Mouse (Mus musculus): ENCODE results near the gene Osmr.

Osmr gene

DNA sequence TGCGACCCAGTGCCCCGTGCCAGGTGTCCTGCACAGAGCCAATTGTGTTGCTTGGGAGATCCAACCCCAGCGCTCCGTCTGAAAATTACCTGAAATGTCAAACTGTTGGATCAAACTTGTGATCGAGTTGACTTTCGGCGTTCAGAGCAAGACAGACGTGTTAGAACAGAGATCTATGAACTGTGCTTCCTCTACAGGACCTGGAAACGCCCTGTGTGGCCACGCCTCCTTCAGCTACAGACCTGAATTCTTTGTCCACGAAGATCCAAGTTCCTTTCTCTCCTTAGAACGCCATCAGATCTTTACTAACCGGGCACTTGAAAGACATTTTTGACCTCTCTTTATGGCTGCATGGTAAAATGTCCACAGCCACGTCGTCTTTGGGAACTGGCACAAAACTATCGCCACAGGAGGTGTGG is at the start of gene Osmr:
TSS of gene Osmr (minus strand) at position 369 of the 419 bp plus-strand sequence.
- ATAC-seq (ENCODE audit: insufficient number of reproducible peaks, low FRiP score, low TSS enrichment) = no peak

DNA sequence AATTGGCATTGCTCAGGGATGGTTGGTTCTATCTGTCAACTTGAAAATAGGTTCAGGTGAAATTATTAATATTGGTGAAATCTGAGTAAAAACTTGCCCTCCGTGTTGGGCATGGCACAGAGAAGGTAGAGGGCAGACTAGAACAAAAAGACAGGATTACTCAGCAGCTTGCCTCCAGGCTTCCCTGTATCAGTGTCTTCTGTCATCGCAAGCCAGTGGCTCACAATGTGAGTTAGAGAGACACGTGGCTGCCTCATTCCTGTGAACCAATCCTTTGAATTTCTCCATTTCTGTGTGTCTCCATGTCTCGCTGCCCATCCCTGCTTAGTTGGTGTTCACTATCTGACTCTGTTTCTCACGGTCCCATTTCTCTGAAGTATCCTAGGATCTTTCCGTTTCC is 44.6 kb upstream of the Osmr start:
- no peak for ATAC-seq (ENCODE audit: insufficient number of reproducible peaks, low FRiP score, low TSS enrichment)

DNA sequence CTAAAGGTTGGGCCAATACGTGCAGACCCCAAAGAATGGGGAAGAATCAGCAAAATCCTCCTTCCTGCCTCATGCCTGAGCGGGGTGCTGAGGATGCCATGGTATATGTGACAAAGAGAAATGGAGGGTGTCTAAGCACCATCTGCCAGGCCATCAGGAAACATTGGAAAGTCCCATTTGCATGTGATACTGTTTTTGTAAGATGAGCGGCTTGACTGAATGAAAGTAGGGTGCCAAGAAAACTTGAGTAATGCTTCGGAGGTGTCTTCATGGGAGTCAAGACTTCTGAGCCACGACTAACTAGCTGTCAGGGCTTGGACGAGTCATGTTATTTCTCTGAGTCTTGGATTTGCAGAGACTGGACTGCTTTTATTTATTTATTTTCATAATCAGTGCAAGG is 39.4 kb upstream of the Osmr start:
- ATAC-seq (ENCODE audit: insufficient number of reproducible peaks, low FRiP score, low TSS enrichment) = no peak

- ATAC-seq (ENCODE audit: insufficient number of reproducible peaks, low FRiP score, low TSS enrichment) = peak; percentile 94
Observed at GRCm38 (mm10) chr15:6909669-6910068, 34.9 kb upstream of the Osmr start.

DNA sequence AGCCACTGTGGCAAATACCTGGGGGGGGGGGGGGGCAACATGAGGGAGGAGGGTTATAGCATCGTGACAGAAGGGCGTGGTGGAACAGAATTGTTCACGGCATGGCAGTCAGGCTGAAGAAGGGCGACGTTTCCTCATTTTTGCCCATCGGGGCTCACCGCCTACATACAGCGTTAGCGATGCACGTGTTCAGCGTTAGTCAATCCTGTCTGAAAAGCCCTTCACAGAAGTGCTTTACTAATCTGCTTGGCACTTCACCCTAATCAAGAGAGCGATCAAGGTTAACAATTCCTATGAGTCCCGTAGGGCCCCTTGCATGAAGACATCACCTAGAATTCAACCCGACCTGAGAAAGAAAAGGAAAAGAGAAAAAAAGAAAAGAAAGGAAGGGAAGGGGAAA is 34.3 kb upstream of the Osmr start:
- no peak for ATAC-seq (ENCODE audit: insufficient number of reproducible peaks, low FRiP score, low TSS enrichment)

- no peak for ATAC-seq (ENCODE audit: insufficient number of reproducible peaks, low FRiP score, low TSS enrichment)
Observed at GRCm38 (mm10) chr15:6908601-6909000, 33.8 kb upstream of the Osmr start.

GRCm38 (mm10) chr15:6906260-6907047 is 31.7 kb upstream of the Osmr start:
- ATAC-seq (ENCODE audit: insufficient number of reproducible peaks, low FRiP score, low TSS enrichment) = no peak

DNA sequence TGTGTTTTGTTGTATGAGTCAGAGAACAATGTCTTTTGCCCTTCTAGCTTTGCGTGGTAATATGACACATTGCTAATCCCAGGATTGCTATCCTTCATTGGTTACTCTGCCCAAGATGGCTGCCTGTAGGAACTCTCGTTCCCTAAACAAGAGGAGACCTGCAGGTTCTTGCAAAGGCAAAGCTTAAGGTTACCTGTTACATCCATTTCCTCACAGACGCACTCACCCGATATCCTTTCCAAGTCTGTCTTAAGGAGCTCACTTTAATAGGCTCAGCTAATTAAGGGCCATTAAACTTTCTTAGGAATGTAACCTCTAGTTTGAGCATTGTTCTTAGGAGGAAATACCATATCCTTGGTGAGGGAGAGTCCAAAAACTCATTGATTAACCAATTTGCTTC is 31.0 kb upstream of the Osmr start:
- ATAC-seq (ENCODE audit: insufficient number of reproducible peaks, low FRiP score, low TSS enrichment) = no peak

- no peak for ATAC-seq (ENCODE audit: insufficient number of reproducible peaks, low FRiP score, low TSS enrichment)
Observed at GRCm38 (mm10) chr15:6903286-6903975, 28.7 kb upstream of the Osmr start.

- ATAC-seq (ENCODE audit: insufficient number of reproducible peaks, low FRiP score, low TSS enrichment) = no peak
Observed at GRCm38 (mm10) chr15:6901982-6902639, 27.3 kb upstream of the Osmr start.

DNA sequence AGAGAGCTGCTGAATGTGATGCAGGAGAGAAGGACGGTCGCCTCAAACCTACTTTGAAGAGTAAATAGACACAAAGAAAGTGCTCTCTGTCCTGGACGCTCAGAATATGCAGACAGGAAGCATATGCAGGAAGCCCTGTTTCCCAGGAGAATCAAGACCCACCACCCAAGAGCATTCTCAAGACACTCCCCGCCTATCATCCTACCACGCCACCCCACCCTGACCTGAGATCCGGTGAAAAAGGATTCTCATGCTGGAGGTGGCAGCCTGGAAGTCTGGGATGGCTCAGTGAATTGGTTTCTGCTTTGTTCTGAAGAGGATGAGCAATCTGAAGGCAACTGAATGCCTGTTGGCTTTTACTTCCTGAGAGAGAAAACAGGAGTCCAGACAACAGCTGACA is 26.5 kb upstream of the Osmr start:
- no peak for ATAC-seq (ENCODE audit: insufficient number of reproducible peaks, low FRiP score, low TSS enrichment)

DNA sequence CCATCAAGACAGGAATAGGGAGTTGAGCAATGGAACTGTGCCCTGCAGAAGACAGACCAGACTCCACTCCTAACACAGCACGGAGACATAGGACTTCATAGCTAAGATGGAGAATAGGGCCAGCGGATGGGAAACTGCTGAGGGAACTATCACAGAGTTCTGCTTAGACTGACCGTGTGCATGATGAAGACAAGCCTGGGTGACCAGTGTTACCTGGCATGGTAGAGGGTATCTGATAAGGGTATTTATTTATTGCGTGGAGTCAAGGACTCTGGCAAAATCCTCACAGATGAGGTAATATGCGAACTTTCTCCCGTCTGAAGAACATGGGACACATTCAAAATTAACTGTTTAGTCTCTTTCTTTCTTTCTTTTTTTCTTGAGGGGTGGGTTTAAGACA is 9.5 kb upstream of the Osmr start:
- no peak for ATAC-seq (ENCODE audit: insufficient number of reproducible peaks, low FRiP score, low TSS enrichment)

GRCm38 (mm10) chr15:6883816-6884215 is 9.0 kb upstream of the Osmr start:
- 0 out of 2 replicates have a peak, but pooled peaks have one; percentile 43 for ATAC-seq (ENCODE audit: insufficient number of reproducible peaks, low FRiP score, low TSS enrichment)

DNA sequence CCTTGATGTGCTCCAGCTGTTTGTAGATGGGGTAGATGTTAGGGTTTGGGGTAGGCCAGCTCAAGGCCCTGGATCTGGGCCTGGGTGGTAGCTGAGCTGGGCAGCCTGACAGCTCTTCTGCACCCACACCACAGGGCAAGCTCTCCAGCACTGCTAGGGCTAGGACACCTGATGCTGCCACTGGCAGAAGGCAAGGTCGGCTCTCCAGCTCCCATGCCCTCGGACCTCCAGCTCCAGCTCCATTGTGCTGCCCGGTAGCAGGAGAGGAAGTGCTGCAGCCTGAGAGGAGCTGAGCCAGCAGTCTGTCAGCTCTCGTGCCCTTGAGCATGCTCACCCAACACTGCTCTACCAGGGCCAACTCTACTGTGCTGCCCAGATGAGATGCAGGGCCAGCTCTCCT is 8.3 kb upstream of the Osmr start:
- peak; percentile 37; the same call in 1 of the 2 replicates for ATAC-seq (ENCODE audit: insufficient number of reproducible peaks, low FRiP score, low TSS enrichment)

- ATAC-seq (ENCODE audit: insufficient number of reproducible peaks, low FRiP score, low TSS enrichment) = no peak
Observed at GRCm38 (mm10) chr15:6882180-6882579, 7.4 kb upstream of the Osmr start.

DNA sequence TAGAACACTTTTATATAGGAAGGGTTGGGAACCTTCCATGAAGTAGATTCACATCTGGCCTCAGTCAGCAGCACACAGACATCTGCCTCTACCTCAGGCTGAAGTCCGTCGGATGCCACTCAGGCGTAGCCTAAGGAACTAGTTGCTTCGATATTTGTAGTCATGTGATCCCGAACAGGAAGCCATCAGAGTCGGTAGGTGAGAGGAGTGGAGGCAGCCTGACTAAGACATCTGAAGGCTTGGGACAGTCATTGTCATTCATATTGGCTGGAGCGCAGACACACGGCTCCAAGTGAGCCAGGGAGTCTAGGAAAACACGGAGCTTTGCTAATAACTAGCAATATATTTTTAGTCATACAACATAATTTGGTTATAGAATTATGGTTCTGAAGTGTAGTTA is 6.4 kb upstream of the Osmr start:
- ATAC-seq (ENCODE audit: insufficient number of reproducible peaks, low FRiP score, low TSS enrichment) = no peak

GRCm38 (mm10) chr15:6873807-6874600 is 765 bp downstream of the Osmr start:
- peak; percentile 26; the same call in 1 of the 2 replicates for ATAC-seq (ENCODE audit: insufficient number of reproducible peaks, low FRiP score, low TSS enrichment)

DNA sequence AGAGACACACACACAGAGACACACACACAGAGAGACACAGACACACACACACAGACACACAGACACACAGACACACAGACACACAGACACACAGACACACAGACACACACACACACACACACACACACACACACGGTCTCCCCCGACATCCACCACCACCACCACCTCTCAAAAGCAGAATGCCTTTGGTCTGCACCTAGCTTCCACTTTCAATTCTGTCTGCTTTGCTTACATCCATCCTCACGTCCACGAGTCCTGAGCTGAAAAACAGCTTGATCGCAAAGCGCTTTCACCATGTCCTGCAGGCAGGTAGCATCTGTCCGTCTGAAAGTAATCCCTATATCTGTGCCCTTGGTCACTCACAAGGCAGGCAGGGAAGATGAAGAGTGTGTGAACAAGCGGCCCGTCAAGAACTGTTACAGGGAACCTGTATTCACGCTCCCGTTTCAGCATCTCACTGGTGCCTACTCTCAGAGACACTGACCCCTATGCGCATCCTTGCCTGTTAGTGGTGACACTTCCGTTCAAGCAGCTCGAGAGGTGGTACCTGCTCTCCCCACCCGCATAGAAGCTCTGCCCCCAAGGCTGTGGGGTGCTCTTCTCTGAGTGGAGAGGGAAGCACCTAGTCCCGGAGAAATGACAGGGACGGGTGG is 1.5 kb downstream of the Osmr start:
- ATAC-seq (ENCODE audit: insufficient number of reproducible peaks, low FRiP score, low TSS enrichment) = no peak

GRCm38 (mm10) chr15:6871621-6872359 is 3.0 kb downstream of the Osmr start:
- ATAC-seq (ENCODE audit: insufficient number of reproducible peaks, low FRiP score, low TSS enrichment) = no peak
